Mouse (Mus musculus) macrophage (primary cell): ENCODE data around the gene Bcl3. TPM values are rescaled to one million over a fixed set of nuclear protein-coding genes. Genes with fewer than 3 reads are reported as not detected.
"Not testable (repeated sequence)": the region's sequence is repeated elsewhere in the genome, so short reads cannot be mapped to it uniquely, and the experiment has no call there.

Experiments used
- H3K27ac ChIP-seq: fragments of 350-480 bp; formaldehyde crosslinking; 2 replicates; pipeline ENCODE4 v1.9.0; 2021
- H3K36me3 ChIP-seq: fragments of 350-480 bp; formaldehyde crosslinking; 2 replicates; pipeline ENCODE4 v1.9.0; 2021; ENCODE audit errors: inconsistent target
- H3K4me3 ChIP-seq: fragments of 350-480 bp; formaldehyde crosslinking; 2 replicates; pipeline ENCODE4 v1.9.0; 2021; ENCODE audit errors: inconsistent target
- H3K79me2 ChIP-seq: fragments of 350-480 bp; formaldehyde crosslinking; 2 replicates; pipeline ENCODE4 v1.9.0; 2021; ENCODE audit errors: inconsistent target
- whole genome bisulfite sequencing: methylation state at CpG from one replicate; pipeline ENCODE4 v1.1.7; 2026; ENCODE audit warnings: inconsistent platforms; ENCODE audit not compliant: missing documents; 5-methylcytosine and 5-hydroxymethylcytosine counted together
- polyA plus RNA-seq: library from polyadenylated mRNA; stranded (reverse); fragments of 250-400 nt; gene quantifications from 3 replicates; pipeline ENCODE4 v1.2.4, GENCODE M21; 2018; ENCODE audit warnings: inconsistent platforms

Gene Bcl3
- polyA plus RNA-seq, 1 experiment from 2014 or later = 23.0 TPM

DNA sequence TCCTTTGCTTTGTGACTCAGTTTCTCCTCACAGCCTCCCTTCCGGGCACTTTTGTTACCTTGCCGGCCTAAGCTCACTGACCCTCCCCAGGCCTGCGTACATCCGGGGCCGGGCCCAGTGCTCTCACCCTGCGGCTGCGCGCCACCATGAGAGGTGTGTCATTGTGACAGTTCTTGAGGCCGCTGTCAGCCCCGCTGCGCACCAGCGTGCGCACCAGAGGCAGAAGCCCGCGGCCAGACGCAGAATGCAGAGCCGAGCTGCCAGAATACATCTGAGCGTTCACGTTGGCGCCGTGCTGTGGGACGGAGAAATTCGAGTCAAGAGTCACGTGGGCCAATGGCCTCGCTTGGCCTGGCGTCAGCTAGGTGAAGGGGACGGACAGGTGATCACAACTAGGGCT is 13.2 kb downstream of the Bcl3 start:
- peaks cover 58% of the 10 kb centered on the region for H3K36me3 ChIP-seq

DNA sequence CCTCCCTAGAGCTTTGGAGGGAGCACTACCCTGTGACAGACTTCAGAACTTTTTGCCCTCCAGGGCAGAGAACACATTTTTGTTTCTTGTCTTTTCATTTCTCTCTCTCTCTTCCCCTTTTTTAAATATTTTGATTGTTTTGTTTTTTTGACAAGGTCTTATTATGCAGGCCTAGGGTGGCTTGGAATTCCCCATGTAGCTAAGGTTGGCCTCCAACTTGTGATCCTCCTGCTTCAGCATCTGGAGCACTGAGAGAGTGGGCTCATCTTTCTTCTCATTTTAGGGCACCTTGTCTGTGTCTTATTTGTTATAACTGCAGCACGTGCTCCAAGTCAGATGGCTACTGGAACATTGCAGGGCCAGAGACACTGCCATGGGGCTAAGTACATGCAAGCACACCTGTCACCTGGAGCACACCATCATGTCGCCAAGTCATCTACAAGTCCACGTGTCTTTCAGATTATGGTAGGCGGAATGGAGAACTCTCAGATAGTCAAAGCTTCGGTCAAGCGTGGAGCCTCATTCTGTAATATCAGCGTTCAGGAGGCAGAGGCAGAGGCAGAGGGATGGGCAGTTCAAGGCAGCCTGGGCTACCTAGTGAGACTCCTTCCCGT is 16.1 kb downstream of the Bcl3 start:
- Histone ChIP-seq H3K36me3 (peaks cover 35% of the 10 kb centered on the region), H3K4me3 (no peak overlapping the region), H3K79me2 (no peaks in the 10 kb centered on the region), H3K27ac (no peak overlapping the region)
- 96% methylated on average over 8 of the region's 8 CpGs for WGBS

More for the DNA sequence above, 13.2 kb downstream of the Bcl3 start:
- H3K4me3 ChIP-seq = no peak overlapping the region
- H3K27ac ChIP-seq = no peak overlapping the region
- WGBS = 96% methylated on average over 27 of the region's 27 CpGs
- no peaks in the 10 kb centered on the region; the same call in 1 of the 2 replicates for H3K79me2 ChIP-seq

DNA sequence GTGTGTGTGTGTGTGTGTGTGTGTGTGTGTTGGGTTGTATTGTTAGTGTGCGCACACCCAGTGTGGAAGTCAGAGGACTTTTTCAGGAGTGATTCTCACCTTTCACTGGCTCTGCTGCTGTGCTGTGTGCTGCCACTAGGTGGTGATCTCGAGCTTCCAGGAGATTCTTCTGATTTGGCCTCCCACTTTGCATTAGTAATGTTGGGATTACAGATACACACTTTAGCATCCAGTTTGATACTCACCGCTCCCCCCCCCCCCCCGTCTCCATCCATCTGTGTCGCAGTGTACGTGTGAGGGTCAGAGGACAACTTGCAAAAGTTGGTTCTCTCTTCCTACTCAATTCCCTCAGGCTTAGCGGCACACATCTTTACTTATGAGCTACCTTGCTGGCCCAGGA is 19.6 kb downstream of the Bcl3 start:
- Histone ChIP-seq H3K36me3 (0 out of 2 replicates have a peak, but pooled peaks cover 6% of the 10 kb centered on the region), H3K4me3 (no peak overlapping the region)
- 24% methylated on average over 6 of the region's 7 CpGs for WGBS

DNA sequence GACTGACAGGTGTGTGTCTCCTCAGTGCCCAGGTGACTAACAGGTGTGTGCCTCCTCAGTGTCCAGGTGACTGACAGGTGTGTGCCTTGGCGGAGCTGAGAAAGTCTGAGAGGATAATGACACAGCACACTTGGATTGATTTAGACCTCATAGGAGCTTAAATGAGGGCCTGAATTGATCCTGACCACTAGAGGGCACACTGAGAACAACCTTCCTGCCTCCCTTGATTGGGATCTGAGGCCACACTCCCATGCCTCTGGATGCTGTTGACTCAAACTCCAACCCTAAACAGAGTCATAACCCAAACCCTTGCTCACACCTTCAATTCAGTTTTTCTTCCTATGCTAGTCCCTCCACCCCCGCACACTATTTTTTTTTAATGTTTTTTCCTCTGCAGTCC is 21.8 kb downstream of the Bcl3 start:
- Histone ChIP-seq H3K36me3 (no peaks in the 10 kb centered on the region), H3K27ac (no peak overlapping the region), H3K4me3 (no peak overlapping the region), H3K79me2 (no peaks in the 10 kb centered on the region)
- 45% methylated on average over 2 of the region's 2 CpGs for WGBS

More for the DNA sequence above, 19.6 kb downstream of the Bcl3 start:
- Histone ChIP-seq H3K79me2 (no peaks in the 10 kb centered on the region), H3K27ac (no peak overlapping the region)

DNA sequence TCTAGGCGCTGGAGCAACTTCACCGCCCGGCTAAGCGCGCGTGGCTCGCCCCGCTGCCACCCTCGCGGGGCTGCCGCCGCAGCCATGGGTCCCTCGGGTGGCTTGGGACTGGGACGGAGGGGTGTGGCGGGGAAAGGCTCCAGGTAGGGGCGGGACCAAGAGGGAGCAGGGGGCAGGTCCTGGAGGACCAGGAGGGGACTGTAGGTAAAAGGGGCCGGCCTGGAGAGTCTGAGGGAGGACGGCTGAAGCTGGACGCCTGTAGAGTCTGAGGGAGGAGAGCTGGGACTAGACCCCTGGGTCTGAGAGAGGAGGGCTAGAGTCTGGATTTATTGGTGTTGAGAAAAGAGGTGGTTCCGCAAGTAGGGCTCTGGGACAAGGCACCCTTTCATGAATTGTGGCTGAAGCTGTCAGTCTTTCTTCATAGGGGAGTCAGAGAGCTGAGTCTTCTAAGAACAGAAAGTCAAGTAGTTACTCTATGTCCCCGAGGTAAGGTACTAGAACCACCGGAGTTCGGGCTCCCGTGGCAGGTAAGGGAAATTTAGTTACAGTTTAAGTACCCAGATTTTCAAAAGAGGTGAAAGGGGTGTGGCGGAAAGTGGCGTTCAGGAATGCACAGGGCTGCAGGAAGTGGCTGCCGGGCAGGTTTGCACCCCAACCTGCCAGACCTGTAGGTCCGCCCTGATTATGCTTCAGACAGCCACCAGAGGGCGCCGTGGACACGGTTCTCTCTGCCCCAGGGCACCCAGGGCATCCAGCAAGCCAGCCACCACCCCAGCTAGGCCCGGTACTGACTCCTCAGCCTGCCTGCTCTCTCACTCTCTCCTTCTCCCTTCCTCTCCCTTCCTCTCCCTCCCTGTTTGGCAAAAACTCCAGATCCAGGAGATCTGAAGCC is 25.6 kb downstream of the Bcl3 start, which contains the start of gene Cblc:
Gene Cblc (minus strand): TSS at position 113 of the 892 bp plus-strand sequence.
- Histone ChIP-seq H3K4me3 (no peak within 1 kb of the TSS), H3K27ac (no peak within 1 kb of the TSS), H3K79me2 (no peaks in the 10 kb centered on the region), H3K36me3 (no peaks in the 10 kb centered on the region)
- WGBS = 14% methylated on average over 28 of the region's 32 CpGs

DNA sequence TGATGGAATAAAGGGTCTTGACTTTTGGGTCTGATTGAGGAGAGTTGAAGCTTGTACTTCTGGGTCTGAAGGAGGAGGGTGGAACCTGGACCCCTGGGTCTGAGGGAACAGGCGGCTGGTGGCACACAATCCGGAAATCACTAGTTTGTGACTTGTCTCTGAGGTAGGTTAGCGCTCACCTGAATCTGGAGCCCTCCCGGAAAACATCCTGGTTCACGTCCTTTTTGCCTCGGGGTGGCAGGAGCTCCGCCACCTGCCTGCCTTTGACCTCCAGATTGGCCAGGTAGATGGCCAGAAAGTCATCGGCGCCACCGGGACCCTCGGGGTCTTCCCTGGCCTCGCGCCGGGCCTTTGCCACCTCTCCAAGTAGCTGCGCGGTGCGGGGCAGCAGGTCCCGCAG is 26.3 kb downstream of the Bcl3 start:
- no peaks in the 10 kb centered on the region for H3K36me3 ChIP-seq
- H3K4me3 ChIP-seq = no peak overlapping the region
- WGBS = 55% methylated on average over 18 of the region's 18 CpGs
- H3K27ac ChIP-seq = no peak overlapping the region
- no peaks in the 10 kb centered on the region for H3K79me2 ChIP-seq

DNA sequence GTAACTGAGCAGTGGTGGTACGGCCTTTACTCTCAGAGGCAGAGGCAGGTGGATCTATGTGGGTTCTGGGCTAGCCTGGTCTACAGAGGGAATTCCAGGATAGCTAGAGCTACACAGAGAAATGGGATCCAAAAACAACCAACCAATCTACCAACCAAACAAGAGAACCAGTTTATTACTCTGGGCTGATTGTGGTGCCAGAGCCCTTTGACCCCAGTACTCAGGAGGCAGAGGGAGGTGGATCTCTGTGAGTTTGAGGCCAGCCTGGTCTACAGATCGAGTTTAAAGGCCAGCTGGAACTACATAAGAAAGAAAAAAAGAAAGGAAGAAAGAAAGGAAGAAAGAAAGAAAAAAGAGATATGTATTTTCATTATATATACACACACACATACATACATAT is 27.3 kb downstream of the Bcl3 start:
- H3K36me3 ChIP-seq = no peaks in the 10 kb centered on the region
- 83% methylated on average over 2 of the region's 2 CpGs for WGBS
- H3K4me3 ChIP-seq = no peak overlapping the region
- no peak overlapping the region for H3K27ac ChIP-seq
- no peaks in the 10 kb centered on the region for H3K79me2 ChIP-seq

DNA sequence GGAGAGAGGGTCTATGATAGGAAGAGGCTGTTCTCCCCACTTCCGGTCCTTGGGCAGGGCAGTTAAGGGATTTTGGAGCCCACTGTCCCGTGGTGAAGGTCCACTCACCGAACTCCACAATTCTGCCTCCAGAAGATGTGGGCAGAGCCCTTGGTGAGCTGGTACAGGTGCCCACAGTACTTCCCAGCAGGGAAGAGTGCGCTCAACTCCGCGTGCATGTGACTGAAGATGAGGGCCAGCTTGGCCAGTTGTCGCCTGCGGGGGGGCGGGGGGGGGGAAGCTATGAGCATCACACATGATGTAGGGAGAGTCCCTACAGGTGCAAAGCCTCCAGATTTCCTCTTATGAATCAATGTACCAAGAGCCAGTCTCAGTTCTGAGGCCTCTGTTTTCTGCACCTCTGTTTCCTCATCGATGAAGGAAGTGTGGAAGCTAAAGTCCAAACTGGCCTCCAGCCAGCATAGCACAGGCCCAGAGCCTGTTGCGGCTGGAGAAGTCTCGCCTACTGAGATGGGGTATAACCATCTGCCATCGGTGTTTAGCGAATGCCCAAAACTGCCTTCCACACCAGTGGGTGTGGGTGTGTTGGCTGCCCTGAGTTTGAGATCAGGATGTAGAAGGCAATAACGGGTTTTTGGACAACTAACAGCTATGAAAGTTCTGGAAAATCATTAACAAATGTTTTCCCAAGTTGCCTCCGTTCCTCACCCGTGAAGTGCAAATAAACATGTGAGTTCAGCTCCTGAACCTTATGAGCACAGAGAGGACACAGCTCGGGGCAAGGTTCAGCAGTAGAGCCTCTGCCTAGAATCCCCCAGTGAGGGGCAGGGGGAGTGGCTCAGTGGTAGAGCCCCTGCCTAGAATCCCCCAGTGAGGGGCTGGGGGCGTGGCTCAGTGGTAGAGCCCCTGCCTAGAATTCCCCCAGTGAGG is 29.6 kb downstream of the Bcl3 start:
- Histone ChIP-seq H3K27ac (no peak overlapping the region), H3K4me3 (no peak overlapping the region), H3K36me3 (no peaks in the 10 kb centered on the region), H3K79me2 (no peaks in the 10 kb centered on the region)
- WGBS = 70% methylated on average over 18 of the region's 19 CpGs

DNA sequence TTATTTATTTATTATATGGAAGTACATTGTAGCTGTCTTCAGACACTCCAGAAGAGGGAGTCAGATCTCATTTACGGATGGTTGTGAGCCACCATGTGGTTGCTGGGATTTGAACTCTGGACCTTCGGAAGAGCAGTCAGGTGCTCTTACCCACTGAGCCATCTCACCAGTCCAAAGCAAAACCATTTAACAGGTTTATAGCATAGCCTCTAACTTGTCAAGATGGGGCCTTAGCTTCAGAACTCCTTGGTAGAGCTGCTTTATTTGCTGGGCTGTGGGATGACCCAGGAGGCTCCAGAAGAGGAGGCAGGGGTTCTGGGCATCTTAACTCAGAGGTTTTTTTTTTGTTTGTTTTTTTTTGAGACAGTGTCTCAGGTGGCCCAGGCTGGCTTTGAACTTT is 31.1 kb downstream of the Bcl3 start:
- WGBS = 65% methylated on average over 2 of the region's 2 CpGs
- not testable (repeated sequence) for H3K36me3 ChIP-seq, H3K4me3 ChIP-seq, H3K79me2 ChIP-seq, H3K27ac ChIP-seq

DNA sequence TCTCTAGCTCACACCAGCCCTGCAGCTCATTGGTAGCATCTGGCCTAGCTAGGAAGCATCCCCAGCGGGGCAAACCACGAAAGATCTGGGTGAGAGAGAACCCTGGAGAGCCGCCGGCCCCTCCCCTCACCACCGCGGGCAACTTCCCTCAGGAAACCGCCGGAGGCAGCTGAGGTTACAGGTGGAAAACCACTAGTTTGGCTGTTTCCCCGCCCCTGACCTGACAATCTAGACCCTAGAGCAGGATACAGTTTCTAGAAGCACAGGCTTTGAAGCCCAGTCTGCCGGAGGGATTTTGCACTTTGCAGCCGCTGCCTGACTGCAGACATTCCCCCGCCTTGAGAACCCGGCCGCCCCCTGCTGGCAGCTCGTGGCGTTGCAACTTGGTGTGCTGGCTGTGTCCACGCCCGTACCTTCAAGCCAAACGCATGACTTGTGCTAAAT is 32.6 kb downstream of the Bcl3 start:
- H3K27ac ChIP-seq = no peak overlapping the region
- H3K36me3 ChIP-seq = no peaks in the 10 kb centered on the region
- no peaks in the 10 kb centered on the region for H3K79me2 ChIP-seq
- 2% methylated on average over 19 of the region's 19 CpGs for WGBS
- H3K4me3 ChIP-seq = peak overlapping the region; percentile 13; the same call in 1 of the 2 replicates

DNA sequence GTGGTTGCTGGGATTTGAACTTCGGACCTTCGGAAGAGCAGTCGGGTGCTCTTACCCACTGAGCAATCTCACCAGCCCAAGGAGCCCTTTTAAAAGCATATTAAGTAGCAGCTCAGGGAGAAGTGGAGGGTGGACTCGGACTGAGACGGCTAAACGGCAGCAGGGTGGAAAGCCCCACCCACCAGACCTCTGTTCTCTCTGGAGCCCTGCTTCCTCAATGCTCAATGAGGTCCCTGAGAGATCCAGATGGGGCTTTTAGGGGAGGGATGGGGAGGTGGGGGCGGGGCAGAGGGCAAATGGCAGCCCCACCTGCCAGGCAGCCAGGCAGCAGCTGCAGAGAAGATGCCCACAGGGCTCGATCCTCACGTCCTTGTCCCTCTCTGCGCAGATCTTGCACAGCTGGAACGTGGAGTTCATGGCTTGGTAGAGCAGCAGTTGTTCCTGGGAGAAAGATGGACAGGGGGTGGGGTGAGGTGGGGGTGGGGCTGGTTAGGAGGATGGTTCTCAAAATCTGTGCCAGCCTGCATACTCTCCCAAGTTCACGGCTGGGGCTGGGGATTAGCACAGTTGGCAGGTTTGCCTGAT is 36.6 kb downstream of the Bcl3 start:
- H3K4me3 ChIP-seq = no peak overlapping the region
- 21% methylated on average over 12 of the region's 12 CpGs for WGBS
- no peaks in the 10 kb centered on the region for H3K79me2 ChIP-seq
- H3K36me3 ChIP-seq = no peaks in the 10 kb centered on the region
- no peak overlapping the region for H3K27ac ChIP-seq

DNA sequence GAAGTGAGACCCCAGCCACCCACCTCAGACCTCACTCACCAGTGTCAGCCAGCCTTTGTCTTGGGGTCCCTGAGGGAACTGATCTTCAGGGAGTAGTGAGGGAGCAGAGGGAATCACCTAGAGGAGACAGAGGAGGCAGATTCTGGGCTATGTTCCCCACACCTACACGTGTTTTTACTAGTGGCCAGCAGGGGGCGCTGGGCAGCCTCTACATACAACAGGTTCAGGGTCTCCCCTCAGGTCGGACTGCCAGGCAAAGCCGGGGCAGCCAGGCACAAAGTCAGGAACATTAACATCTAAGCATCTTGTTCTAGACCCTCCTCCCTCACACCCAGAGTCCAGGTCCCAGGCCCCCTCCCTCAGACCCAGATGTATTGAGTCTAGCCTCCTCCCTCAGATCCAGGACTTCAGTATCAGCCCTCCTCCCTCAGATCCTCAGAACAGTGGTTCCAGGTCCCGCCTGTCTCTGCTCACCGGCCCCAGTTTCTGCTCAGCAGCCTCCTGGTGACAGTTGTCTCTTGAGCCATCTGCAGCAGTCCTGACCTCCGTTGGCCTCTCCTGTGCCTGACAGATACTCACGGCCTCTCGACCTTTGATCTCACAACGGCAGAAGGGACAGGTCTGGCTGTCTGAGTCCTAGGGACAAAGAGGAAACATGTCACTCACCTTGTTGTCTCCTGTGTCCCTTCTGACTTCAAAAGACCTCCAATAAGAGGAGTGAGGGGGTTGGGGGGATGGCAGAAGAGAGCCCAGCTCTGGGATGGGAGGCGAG is 37.6 kb downstream of the Bcl3 start:
- H3K79me2 ChIP-seq = no peaks in the 10 kb centered on the region
- no peak overlapping the region for H3K27ac ChIP-seq
- no peaks in the 10 kb centered on the region for H3K36me3 ChIP-seq
- 68% methylated on average over 11 of the region's 11 CpGs for WGBS
- no peak overlapping the region for H3K4me3 ChIP-seq

DNA sequence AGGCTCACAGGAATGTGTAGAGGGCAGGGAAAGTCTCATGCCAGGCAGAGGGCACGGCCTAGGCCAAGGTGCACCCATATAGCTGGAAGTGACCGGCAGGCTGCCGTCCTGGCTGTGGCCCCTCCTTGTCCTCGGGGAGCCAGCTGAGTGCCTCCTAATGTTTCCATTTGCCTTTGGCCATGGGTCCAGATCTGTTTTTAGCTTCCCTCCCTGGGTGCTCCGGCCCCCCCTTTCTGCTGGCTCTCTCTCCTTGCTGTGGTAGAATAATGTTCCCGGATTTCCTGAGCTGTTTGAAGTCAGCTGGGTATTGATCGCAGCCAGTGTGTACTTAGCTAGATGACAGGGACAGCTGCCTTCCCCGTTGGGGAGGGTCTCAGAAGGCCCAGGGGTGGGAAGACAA is 38.9 kb downstream of the Bcl3 start:
- Histone ChIP-seq H3K27ac (no peak overlapping the region), H3K4me3 (no peak overlapping the region), H3K36me3 (no peaks in the 10 kb centered on the region), H3K79me2 (no peaks in the 10 kb centered on the region)
- 82% methylated on average over 8 of the region's 8 CpGs for WGBS
